Mouse (Mus musculus): ENCODE results near the gene Nos1ap.

- no peak for TF ChIP-seq MYOG (IDR thresholded peaks at IDR 0.05; ENCODE audit: control insufficient read depth, extremely low read depth, insufficient read length)
- no peak for TF ChIP-seq CTCF (IDR thresholded peaks at IDR 0.05; ENCODE audit: control insufficient read depth, insufficient read depth, insufficient read length)
- TF ChIP-seq USF1 (IDR thresholded peaks at IDR 0.05; ENCODE audit: low read depth), result no peak
These were observed 13.5 kb downstream of the Nos1ap start for GRCm38 (mm10) chr1:170576012-170576727.

Data from C2C12 (cell line).